Mouse (Mus musculus) intestine, embryonic 14.5 days (tissue): Measurements from ENCODE around the gene Actl10. TPM values are rescaled to one million over a fixed set of nuclear protein-coding genes. Genes with fewer than 3 reads are reported as not detected.

ENCODE experiments used
- ATAC-seq: fragments of 200-750 bp; cut with Nextera tagmentation; replicated peaks from 2 replicates; pipeline ENCODE4 v1.8.0; 2017; ENCODE audit warnings: low read depth, moderate number of reproducible peaks, moderate TSS enrichment, moderate library complexity; ENCODE audit not compliant: low FRiP score, low TSS enrichment
- DNase-seq: peaks from one replicate; pipeline ENCODE4 v3.0.0-alpha.2; 2018; ENCODE audit warnings: low spot score
- H3K27ac ChIP-seq: fragments of 300-500 bp; sonication (generic); 2 replicates; pipeline ENCODE4 v1.5.1; 2014; ENCODE audit warnings: low read depth, mild to moderate bottlenecking, control low read depth
- H3K27me3 ChIP-seq: fragments of 300-500 bp; sonication (generic); replicated peaks from 2 replicates; pipeline ENCODE4 v1.6.1; 2014; ENCODE audit warnings: low read length, control low read depth; ENCODE audit not compliant: control insufficient read depth, insufficient read depth
- H3K36me3 ChIP-seq: fragments of 300-500 bp; sonication (generic); 2 replicates; pipeline ENCODE4 v1.6.1; 2014; ENCODE audit warnings: low read length, control low read depth; ENCODE audit not compliant: control insufficient read depth, insufficient read depth
- H3K4me1 ChIP-seq: fragments of 300-500 bp; sonication (generic); replicated peaks from 2 replicates; pipeline ENCODE4 v1.6.1; 2014; ENCODE audit warnings: low read length, control low read depth, mixed read lengths; ENCODE audit not compliant: control insufficient read depth, insufficient read depth
- H3K4me2 ChIP-seq: fragments of 300-500 bp; sonication (generic); 2 replicates; pipeline ENCODE4 v1.6.1; 2014; ENCODE audit warnings: low read length
- H3K4me3 ChIP-seq: fragments of 300-500 bp; sonication (generic); 2 replicates; pipeline ENCODE4 v1.5.1; 2014; ENCODE audit warnings: low read depth, low read length, control low read depth, mixed read lengths
- H3K9ac ChIP-seq: fragments of 300-500 bp; sonication (generic); 2 replicates; pipeline ENCODE4 v1.6.1; 2014; ENCODE audit warnings: mild to moderate bottlenecking, low read length
- H3K9me3 ChIP-seq: fragments of 300-500 bp; sonication (generic); 2 replicates; pipeline ENCODE4 v1.6.1; 2016; ENCODE audit warnings: low read length, control low read depth; ENCODE audit not compliant: control insufficient read depth
- WGBS: fragments of 180-500 bp; shearing (Covaris S2); extraction: QIAGEN DNeasy Blood & Tissue Kit; methylation state at CpG from one replicate; pipeline ENCODE4 v1.1.7; 2014; 5-methylcytosine and 5-hydroxymethylcytosine counted together
- polyA plus RNA-seq: library from polyadenylated mRNA; unstranded; fragments of >200 nt; fragmentation: Nextera tagmentation; extraction: Ambion mirVana; gene quantifications from 2 replicates; pipeline ENCODE4 v1.2.1, GENCODE M21; 2014

Actl10 gene
- polyA plus RNA-seq, 1 experiment from 2014 or later = 0.27 TPM

DNA sequence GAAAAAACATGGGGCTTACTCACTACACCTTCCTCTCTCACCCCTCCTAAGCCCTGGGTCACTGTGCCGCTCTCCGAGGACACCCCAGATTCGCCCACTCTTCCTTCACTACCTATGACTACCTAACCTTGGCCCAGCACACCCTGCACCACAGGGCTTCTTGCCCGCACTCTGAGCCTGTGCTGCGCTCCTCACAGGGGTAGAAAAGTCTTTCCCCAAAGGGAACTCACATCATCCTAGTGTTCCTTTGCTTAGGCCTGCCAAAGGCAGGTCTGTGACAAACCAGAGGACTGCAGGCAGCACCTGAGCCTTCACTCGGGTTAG lies 26.1 kb downstream of the Actl10 start:
- ATAC-seq (no peak), DNase-seq (no peak)
- no peak overlapping the region for H3K9ac ChIP-seq
- no peak overlapping the region for H3K4me2 ChIP-seq
- no peaks in the 10 kb centered on the region for H3K9me3 ChIP-seq
- no peak overlapping the region for H3K27ac ChIP-seq
- H3K36me3 ChIP-seq = no peaks in the 10 kb centered on the region
- no peaks in the 10 kb centered on the region for H3K4me1 ChIP-seq
- H3K27me3 ChIP-seq = no peaks in the 10 kb centered on the region
- no peak overlapping the region for H3K4me3 ChIP-seq
- 86% methylated on average over 6 of the region's 6 CpGs for WGBS

DNA sequence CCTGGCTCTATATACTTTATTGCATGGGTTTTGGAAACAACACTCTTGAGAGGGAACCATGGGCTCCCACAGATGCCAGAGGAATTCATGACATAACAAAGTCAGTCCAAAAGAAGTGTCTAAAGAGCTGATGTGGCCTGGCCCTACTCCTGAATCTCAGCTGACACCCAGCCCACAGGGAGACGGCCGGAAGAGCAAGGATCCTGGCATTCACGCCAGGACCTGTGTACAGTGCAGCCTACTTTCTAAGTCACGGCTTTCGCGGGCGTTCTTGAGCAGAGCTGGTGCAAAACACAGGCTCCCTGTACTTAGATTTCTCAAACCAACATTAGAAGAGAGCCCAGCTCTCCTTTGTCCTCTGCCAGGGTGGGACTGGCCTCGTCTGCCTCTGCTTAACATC lies 29.0 kb downstream of the Actl10 start:
- no peak for DNase-seq
- Histone ChIP-seq H3K9ac (no peak overlapping the region), H3K27ac (no peak overlapping the region), H3K9me3 (no peaks in the 10 kb centered on the region), H3K27me3 (no peaks in the 10 kb centered on the region), H3K4me3 (no peak overlapping the region), H3K36me3 (no peaks in the 10 kb centered on the region), H3K4me1 (no peaks in the 10 kb centered on the region), H3K4me2 (no peak overlapping the region)
- ATAC-seq = no peak
- 63% methylated on average over 8 of the region's 8 CpGs for WGBS

DNA sequence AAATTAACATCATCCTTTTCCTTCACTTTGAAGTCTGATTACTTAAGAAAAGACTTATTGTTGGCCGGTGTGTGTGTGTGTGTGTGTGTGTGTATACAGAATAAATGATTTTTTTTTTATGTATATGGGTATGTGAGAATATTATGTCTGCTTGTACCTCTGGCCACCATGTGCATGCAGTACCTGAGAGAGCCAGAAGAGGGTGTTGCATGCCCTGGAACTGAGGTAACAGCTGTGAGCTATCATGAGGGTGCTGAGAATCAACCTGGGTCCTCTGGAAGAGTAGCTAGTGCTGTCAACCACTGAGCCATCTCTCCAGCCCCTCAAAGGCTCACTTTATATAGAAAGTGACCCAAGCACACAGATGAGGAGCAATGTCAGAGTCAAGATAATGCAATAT lies 29.8 kb downstream of the Actl10 start:
- Histone ChIP-seq H3K36me3 (no peaks in the 10 kb centered on the region), H3K4me3 (no peak overlapping the region)

DNA sequence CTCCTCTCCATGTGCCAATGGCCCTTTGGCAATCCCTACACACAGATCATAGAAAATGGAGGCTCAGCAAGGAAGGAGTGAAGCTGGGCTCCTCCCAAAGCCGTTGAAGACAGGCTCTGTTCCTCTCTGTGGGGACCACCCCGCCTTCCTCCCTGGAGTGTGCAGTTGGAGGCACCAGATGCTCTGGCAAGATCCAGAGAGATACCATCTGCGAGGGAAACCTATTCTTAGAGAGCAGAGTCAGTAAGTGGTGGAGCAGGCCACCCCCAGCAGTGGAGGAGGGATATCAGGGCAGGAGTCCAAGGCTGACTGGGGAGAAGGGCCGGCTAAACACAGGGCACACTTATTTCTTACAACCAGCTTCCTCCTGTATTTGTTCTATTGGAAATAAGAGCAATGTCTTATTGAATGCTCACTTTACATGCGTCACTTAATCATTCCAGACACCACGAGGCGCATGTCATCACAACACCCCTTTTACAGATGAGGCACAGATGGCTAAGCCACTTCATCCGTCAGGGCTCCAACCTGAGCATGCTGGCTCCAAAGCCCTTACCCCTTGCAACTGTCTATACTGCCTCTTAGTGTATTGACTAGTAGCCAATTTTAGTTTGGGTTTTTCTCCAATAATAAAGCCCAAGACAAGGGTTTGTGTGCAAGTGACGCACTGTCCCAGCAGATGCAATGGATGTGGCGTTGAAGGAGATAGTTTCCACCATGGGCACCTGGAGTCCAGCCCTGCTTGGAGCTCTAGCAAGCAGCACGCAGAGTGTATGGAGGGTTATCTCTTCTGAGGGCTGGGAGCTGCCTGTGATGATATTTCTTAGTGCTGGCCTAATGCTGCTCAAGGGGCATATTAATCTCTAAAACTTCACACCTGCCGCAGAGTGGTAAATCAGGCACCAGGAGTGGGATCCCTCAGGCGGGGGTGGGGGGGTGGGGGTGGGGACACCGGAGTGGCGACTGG lies 32.6 kb downstream of the Actl10 start:
- Histone ChIP-seq H3K9me3 (no peaks in the 10 kb centered on the region), H3K9ac (no peak overlapping the region), H3K4me3 (no peak overlapping the region), H3K4me1 (no peaks in the 10 kb centered on the region), H3K27me3 (no peaks in the 10 kb centered on the region), H3K27ac (no peak overlapping the region), H3K4me2 (no peak overlapping the region), H3K36me3 (peaks cover 4% of the 10 kb centered on the region; the same call in 1 of the 2 replicates)
- ATAC-seq = no peak; the same call in 1 of the 2 replicates
- 62% methylated on average over 15 of the region's 15 CpGs for WGBS
- DNase-seq = no peak

More for the DNA sequence above, 29.8 kb downstream of the Actl10 start:
- DNase-seq (no peak), ATAC-seq (no peak)
- Histone ChIP-seq H3K4me1 (no peaks in the 10 kb centered on the region), H3K9ac (no peak overlapping the region), H3K4me2 (no peak overlapping the region), H3K27ac (no peak overlapping the region), H3K9me3 (no peaks in the 10 kb centered on the region), H3K27me3 (no peaks in the 10 kb centered on the region)
- WGBS = 96% methylated on average over 1 of the region's 1 CpGs

DNA sequence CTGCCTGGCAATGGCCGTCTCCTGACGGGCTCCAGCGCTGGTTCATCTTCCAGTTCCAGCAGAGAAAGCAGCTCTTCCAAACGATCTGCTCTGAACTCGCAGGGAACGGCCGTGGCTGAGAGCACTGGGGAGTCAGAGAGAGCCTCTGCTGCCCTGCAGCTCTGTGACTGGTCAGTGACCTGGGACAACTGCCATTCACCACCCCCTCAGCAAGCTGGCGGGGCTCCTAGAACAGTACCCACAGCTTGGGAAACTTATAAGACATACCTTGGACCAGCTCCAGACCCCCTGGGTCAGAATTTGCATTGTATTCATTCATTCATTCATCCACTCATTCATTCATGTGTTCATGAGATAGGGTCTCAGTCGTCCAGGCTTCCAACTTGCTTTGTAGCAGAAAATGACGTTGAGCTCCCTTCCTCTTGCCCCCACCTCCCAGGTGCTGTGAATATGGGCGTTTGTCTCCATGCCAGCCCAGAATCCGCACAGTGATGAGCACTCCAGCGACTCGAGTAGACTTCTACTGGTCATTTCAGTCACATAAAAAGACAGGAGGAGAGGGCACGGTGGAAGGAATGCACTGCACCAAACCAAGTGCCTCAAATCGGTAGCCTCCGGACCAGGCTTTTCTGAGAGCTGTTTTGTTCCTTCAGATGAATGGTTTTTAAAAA lies 33.5 kb downstream of the Actl10 start:
- H3K9ac ChIP-seq = no peak overlapping the region
- peaks cover 4% of the 10 kb centered on the region; the same call in 1 of the 2 replicates for H3K36me3 ChIP-seq
- no peaks in the 10 kb centered on the region for H3K4me1 ChIP-seq
- H3K4me3 ChIP-seq = no peak overlapping the region
- DNase-seq (no peak), ATAC-seq (no peak)
- no peak overlapping the region for H3K27ac ChIP-seq
- no peaks in the 10 kb centered on the region for H3K27me3 ChIP-seq
- H3K9me3 ChIP-seq = no peaks in the 10 kb centered on the region
- no peak overlapping the region for H3K4me2 ChIP-seq
- WGBS = 73% methylated on average over 17 of the region's 17 CpGs

DNA sequence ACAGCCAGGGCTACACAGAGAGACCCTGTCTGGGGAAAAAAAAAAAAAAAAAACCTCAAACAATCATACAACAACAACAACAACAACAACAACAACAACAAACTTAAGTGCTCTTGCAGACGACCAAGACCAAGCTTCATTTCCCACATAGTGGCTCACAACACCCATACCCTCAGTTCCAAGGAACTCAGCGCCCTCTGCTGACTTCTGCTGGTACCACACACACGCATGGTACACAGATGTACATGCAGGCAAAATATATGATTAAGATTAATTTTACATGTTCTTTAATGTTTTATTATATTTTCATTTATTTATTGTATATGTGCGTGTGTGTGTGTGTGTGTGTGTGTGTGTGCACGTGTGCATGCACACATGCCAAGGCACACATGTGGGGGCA lies 34.8 kb downstream of the Actl10 start:
- H3K27ac ChIP-seq = no peak overlapping the region
- no peaks in the 10 kb centered on the region for H3K9me3 ChIP-seq
- H3K27me3 ChIP-seq = no peaks in the 10 kb centered on the region
- no peak overlapping the region for H3K9ac ChIP-seq
- peaks cover 4% of the 10 kb centered on the region; the same call in 1 of the 2 replicates for H3K36me3 ChIP-seq
- DNase-seq (peak; percentile 71), ATAC-seq (0 out of 2 replicates have a peak, but pooled peaks have one; percentile 41)
- no peaks in the 10 kb centered on the region for H3K4me1 ChIP-seq
- H3K4me2 ChIP-seq = no peak overlapping the region
- WGBS = 80% methylated on average over 5 of the region's 5 CpGs
- no peak overlapping the region for H3K4me3 ChIP-seq

DNA sequence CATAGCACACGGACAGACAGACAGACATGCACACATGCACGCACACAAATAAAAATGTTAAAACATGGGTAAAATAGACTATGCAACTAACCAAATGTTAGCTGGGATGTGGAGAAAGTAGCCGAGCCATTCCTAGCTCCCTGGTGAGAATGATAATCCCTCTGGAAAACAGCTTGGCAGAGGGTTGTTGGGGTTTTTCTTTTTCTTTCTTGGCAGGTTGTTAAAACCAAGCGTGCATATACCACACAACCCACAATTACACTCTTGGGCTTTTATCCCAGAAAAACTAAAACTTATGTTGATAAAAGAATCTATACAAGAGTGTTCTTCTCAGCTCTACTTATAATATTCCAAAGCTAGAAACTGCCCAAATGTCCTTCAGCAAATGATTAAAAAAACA lies 37.5 kb downstream of the Actl10 start:
- DNase-seq (no peak), ATAC-seq (no peak)
- H3K4me1 ChIP-seq = no peaks in the 10 kb centered on the region
- peaks cover 4% of the 10 kb centered on the region; the same call in 1 of the 2 replicates for H3K36me3 ChIP-seq
- H3K9me3 ChIP-seq = 0 out of 2 replicates have a peak, but pooled peaks cover 6% of the 10 kb centered on the region
- H3K9ac ChIP-seq = no peak overlapping the region
- no peak overlapping the region for H3K4me3 ChIP-seq
- no peak overlapping the region for H3K27ac ChIP-seq
- no peaks in the 10 kb centered on the region for H3K27me3 ChIP-seq
- no peak overlapping the region for H3K4me2 ChIP-seq
- WGBS = 90% methylated on average over 4 of the region's 4 CpGs

DNA sequence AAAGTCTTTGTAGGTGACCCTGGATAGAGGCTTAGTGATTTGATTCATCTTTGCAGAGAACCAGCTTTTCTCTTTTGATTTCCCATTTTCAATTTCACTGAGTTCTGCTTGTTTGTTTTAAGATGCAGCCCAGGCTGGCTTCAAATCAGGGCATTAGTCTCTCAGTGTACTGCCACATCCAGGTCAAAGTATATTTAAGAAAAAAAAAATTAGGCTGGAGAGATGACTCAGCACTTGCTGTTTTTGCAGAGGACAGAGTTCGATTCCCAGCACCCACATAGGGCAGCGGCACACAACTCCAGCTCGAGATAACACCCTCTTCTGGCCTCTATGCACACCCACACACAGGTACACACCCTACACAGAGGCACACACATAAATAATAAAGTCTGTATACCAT lies 39.7 kb downstream of the Actl10 start:
- no peaks in the 10 kb centered on the region for H3K27me3 ChIP-seq
- H3K9me3 ChIP-seq = 0 out of 2 replicates have a peak, but pooled peaks cover 6% of the 10 kb centered on the region
- H3K27ac ChIP-seq = no peak overlapping the region
- H3K4me2 ChIP-seq = no peak overlapping the region
- peaks cover 4% of the 10 kb centered on the region; the same call in 1 of the 2 replicates for H3K36me3 ChIP-seq
- no peaks in the 10 kb centered on the region for H3K4me1 ChIP-seq
- H3K9ac ChIP-seq = no peak overlapping the region
- no peak overlapping the region for H3K4me3 ChIP-seq
- DNase-seq = no peak
- ATAC-seq = no peak
- 89% methylated on average over 3 of the region's 3 CpGs for WGBS
